Mouse (Mus musculus) liver (tissue): ENCODE measurements around the gene Snap25.

Experiments
- DNase-seq: peaks from one replicate; pipeline ENCODE4 v3.0.0-alpha.2; 2020; ENCODE audit warnings: mixed read lengths

The Snap25 gene

DNA sequence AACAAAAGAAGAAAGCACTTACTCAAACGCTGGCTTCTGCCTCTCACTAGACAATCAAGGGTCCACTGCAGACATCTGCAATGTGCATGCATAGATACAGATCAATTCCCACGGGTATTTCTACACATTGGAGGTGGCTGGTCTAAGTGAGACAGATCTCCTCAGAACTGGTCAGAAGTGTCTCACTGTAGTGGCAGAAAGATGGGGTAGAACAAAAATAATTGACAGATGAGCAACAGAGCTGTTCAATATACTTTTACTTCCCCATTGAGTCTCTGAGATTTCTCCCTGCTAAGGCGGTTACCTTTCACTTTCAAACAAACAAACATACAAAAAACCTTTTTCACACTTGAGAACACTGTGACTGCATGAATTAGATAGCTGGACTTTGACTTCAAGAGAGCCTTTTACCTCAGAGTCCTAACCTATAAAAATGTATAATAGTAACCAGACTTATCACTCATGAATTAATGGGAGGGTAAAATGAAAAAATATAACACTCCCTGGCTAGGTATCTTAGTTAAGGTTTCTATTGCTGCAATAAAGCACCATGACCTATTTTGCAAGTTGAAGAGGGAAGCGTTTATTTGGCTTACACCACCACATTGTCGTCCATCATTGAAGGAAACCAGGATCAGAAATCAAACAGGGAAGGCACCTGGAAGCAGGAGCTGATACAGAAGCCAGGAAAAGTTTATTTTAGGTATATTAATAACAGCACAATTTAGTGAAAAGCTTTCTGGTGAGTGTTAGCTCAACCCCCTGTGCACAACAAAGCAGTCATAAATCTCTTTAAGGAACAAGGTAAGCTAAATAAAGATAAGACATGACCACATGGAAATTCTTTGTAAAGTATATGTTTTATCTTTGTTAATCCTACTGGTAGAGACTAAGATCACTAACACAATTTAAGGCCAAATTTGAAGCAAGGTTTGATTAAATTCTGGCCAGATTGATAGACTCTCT lies 110.8 kb downstream of the Snap25 start:
- no peak for DNase-seq

DNA sequence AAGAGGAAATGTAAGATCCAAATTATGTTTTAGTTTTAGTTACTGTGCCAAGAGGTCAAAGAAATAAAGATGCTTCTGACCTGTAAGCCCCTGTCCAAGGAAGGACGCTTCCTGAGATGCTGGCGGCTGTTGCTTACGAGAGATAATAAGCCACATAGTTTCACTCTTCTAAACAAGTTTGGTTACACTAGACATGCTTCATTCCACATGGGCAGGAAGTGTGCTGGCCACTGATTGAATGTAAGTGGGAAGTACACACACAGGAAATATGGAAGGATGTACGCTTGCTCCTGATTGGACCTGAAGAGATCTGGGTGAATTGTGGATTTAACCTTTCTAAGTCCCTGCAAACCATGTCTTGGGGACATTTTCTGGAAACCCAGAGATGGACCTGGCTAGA lies 114.4 kb downstream of the Snap25 start:
- no peak for DNase-seq
